Mouse (Mus musculus) bone marrow, adult 2 months (tissue): Measurements from ENCODE around the gene Trim5. TPM values are rescaled to one million over a fixed set of nuclear protein-coding genes. Genes with fewer than 3 reads are reported as not detected.
"Not testable (repeated sequence)": the region's sequence is repeated elsewhere in the genome, so short reads cannot be mapped to it uniquely, and the experiment has no call there.

ENCODE experiments used
- H3K27ac ChIP-seq: fragments of 200-500 bp; 2 replicates; pipeline ENCODE4 v1.5.1; 2012; ENCODE audit warnings: low read depth, mild to moderate bottlenecking, control low read depth, inconsistent platforms, low read length; ENCODE audit not compliant: control insufficient read depth, poor library complexity, insufficient read depth
- H3K4me1 ChIP-seq: fragments of 200-500 bp; 2 replicates; pipeline ENCODE4 v1.6.1; 2011; ENCODE audit warnings: low read length; ENCODE audit not compliant: control insufficient read depth, insufficient read depth
- H3K4me3 ChIP-seq: fragments of 200-500 bp; replicated peaks from 2 replicates; pipeline ENCODE3; 2011; ENCODE audit warnings: mild to moderate bottlenecking, low read depth, low read length, control low read depth; ENCODE audit not compliant: control insufficient read depth
- CTCF ChIP-seq: fragments of 200-500 bp; IDR thresholded peaks from 2 replicates; pipeline ENCODE4 v1.5.1; 2011; ENCODE audit warnings: low read length, control low read depth; ENCODE audit not compliant: control insufficient read depth, insufficient read depth
- POLR2A ChIP-seq: fragments of 200-500 bp; IDR thresholded peaks from 2 replicates; pipeline ENCODE4 v1.6.1; 2011; ENCODE audit warnings: low read depth, mild to moderate bottlenecking, control low read depth, low read length, borderline replicate concordance; ENCODE audit not compliant: control insufficient read depth
- whole genome bisulfite sequencing: fragments of 180-500 bp; shearing (Covaris S2); methylation state at CpG from one replicate; pipeline ENCODE4 v1.1.7; 2018; 5-methylcytosine and 5-hydroxymethylcytosine counted together
- polyA plus RNA-seq: library from polyadenylated mRNA; stranded (reverse); fragments of >200 nt; gene quantifications from 2 replicates; pipeline ENCODE4 v1.2.4, GENCODE M21; 2011; ENCODE audit warnings: low replicate concordance; ENCODE audit not compliant: missing spikeins, insufficient read depth, insufficient read length

Trim5 gene
- 2.1 and 5.3 TPM in 2 replicates for polyA plus RNA-seq

GRCm38 (mm10) chr7:104287576-104288443 is at the start of gene Trim5:
Trim5 (minus strand) TSS chr7:104288094.
- WGBS: 33% methylated on average over 14 of the region's 14 CpGs
- H3K27ac ChIP-seq, H3K4me1 ChIP-seq: not testable (repeated sequence)
- H3K4me3 ChIP-seq: peak within 1 kb of the TSS; percentile 2

DNA sequence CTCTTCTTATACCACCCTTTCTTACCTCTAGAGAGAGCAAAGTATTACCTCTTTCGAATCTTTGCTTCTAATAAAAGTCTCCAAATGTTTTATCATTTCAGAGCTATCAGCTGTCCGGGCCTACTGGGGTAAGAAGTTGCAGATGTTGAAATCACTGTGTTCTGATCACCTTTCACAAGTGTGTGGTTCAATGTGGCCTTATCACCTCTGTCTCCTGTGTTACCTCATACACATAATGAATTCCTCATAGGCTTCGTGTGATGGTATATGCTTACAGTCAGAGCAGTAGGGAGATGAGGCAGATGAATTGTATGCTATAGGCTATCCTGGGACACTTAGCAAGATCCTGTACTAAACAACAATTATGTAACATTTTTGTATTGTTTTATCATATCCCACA is 47.7 kb upstream of the Trim5 start:
- H3K27ac ChIP-seq, H3K4me1 ChIP-seq, H3K4me3 ChIP-seq: not testable (repeated sequence)
- WGBS: 47% methylated on average over 3 of the region's 3 CpGs

DNA sequence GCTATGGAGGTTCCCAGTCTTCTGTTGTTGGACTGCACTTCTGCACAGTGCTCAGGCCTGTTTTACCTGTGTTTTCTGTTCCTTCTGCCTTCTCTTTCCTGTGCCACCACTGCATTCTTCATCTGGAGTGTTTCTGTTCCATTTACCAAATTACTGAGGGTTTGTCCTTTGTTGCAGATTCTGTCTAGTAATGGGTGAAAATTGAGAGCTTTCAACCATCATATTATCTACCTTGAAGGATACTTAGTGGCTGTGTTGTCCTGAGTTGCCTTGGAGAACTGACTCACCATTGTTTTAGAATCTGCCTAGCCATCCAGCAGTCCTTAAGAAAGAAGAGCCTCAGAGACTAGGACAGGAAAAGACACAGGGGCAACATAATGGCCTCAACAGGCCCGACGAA is 41.3 kb upstream of the Trim5 start, which contains the start of gene Trim34b:
Trim34b (plus strand) TSS at position 301 of the 400 bp plus-strand sequence.
- WGBS: 96% methylated on average over 2 of the region's 2 CpGs

GRCm38 (mm10) chr7:104322028-104322427 is 34.1 kb upstream of the Trim5 start:
- 83% methylated on average over 9 of the region's 9 CpGs for WGBS
- TF ChIP-seq CTCF (no peak), POLR2A (no peak)
- Histone ChIP-seq H3K4me3 (no peak overlapping the region), H3K27ac (no peak overlapping the region), H3K4me1 (no peaks in the 10 kb centered on the region)

More for the DNA sequence above, 41.3 kb upstream of the Trim5 start, which contains the start of gene Trim34b:
- not testable (repeated sequence) for H3K4me1 ChIP-seq, H3K4me3 ChIP-seq, H3K27ac ChIP-seq

DNA sequence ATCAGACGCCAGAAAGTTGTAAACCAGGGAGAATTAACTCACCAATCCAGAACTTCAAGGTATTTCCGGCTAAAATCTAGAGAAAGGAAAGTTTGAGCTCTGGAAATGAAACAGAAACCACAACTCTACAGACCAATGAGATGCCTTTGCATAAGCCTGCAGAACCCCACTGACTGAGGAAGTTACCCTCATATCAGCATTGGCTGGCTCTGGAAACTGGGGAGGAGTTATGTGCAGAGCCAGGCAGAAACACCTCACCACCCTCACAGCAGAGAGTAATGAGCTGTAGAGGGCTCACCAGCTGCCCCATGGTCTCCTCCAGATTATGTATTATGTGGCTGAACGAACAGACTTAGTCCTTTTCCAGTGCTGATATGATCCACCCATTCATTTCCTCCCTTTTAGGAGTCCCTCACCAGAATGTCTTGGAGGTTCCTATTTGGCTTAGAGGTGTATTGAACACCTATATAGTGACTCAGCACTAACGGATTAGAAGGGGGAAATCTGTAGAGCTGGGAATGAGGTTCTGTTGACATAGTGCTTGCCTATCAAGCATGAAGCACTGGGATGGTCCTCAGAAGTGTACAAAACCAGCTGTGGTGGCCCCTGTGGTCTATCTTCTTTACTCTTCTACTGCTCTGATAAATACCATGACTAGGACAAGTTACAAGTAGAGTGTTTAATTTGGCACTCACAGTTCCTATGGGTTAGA is 27.6 kb upstream of the Trim5 start, which contains the start of gene Trim12a:
Trim12a (minus strand) TSS at position 98 of the 712 bp plus-strand sequence.
- peak within 1 kb of the TSS; percentile 84 for H3K27ac ChIP-seq

GRCm38 (mm10) chr7:104314796-104315353 is 27.0 kb upstream of the Trim5 start:
- H3K4me3 ChIP-seq: peak overlapping the region; percentile 51
- no peak for TF ChIP-seq CTCF
- TF ChIP-seq POLR2A: no peak
- H3K4me1 ChIP-seq: no peaks in the 10 kb centered on the region; the same call in 1 of the 2 replicates
- H3K27ac ChIP-seq: peak overlapping the region; percentile 84
- under 1% methylated on average over 15 of the region's 15 CpGs for WGBS

More for the DNA sequence above, 27.6 kb upstream of the Trim5 start, which contains the start of gene Trim12a:
- H3K4me1 ChIP-seq: not testable (repeated sequence)
- WGBS: 13% methylated on average over 4 of the region's 4 CpGs
- peak within 1 kb of the TSS; percentile 51 for H3K4me3 ChIP-seq

GRCm38 (mm10) chr7:104291638-104292400 is 3.9 kb upstream of the Trim5 start:
- Histone ChIP-seq H3K4me3 (no peak overlapping the region), H3K4me1 (peaks cover 2% of the 10 kb centered on the region), H3K27ac (peak overlapping the region; percentile 75)
- TF ChIP-seq POLR2A (no peak), CTCF (no peak)
- WGBS: 78% methylated on average over 5 of the region's 5 CpGs

DNA sequence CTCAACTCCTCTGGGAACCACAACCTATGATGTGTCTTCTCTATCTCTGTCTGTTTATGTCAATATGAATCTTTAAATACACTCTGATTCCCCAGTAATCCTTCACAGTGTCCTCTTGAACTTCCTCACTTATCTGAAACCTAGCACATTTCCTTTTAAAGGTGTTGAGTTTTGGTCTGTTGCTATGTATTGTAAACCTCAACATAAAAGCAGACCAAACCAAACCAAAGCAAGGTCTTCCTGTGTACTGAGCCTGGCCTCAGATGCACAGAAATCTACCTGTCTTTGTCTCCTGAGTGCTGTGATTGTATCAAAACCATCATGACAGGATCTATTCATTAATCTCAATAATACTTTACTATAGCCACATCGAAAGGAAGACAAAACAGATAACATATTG is 2.7 kb upstream of the Trim5 start:
- TF ChIP-seq POLR2A (no peak), CTCF (no peak)
- peaks cover 2% of the 10 kb centered on the region for H3K4me1 ChIP-seq
- H3K4me3 ChIP-seq: no peak overlapping the region
- WGBS: 76% methylated on average over 1 of the region's 1 CpGs
- peak overlapping the region; percentile 83 for H3K27ac ChIP-seq

GRCm38 (mm10) chr7:104279361-104279760 is 8.5 kb downstream of the Trim5 start:
- not testable (repeated sequence) for H3K27ac ChIP-seq, H3K4me3 ChIP-seq
- 72% methylated on average over 3 of the region's 3 CpGs for WGBS

DNA sequence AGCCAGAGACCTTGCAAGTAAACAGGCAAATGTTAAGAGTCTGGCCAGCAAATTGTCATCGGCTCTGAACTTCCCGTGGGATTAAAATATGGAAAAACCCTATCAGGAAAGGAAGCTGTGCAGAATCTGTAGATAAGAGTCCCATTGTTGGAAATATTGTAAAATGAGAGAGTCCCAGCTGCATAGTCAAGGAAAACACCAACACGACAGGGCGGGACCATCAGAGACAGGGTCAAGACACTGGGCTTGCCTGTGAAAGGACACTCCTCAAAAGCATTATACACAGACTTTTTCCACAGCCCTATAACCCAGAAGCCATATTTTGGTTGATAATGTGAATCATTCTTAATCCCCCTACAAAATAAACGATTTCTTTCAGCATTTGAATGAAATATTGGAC is 22.6 kb downstream of the Trim5 start:
- H3K27ac ChIP-seq, H3K4me3 ChIP-seq, H3K4me1 ChIP-seq: not testable (repeated sequence)
- 71% methylated on average over 5 of the region's 5 CpGs for WGBS

More at GRCm38 (mm10) chr7:104279361-104279760, 8.5 kb downstream of the Trim5 start:
- H3K4me1 ChIP-seq: not testable (repeated sequence)

GRCm38 (mm10) chr7:104260380-104260779 is 27.5 kb downstream of the Trim5 start:
- not testable (repeated sequence) for H3K27ac ChIP-seq, H3K4me1 ChIP-seq, H3K4me3 ChIP-seq
- WGBS: 72% methylated on average over 4 of the region's 4 CpGs
